Mouse (Mus musculus): ENCODE data around the gene Zbtb45.

Gene Zbtb45

DNA sequence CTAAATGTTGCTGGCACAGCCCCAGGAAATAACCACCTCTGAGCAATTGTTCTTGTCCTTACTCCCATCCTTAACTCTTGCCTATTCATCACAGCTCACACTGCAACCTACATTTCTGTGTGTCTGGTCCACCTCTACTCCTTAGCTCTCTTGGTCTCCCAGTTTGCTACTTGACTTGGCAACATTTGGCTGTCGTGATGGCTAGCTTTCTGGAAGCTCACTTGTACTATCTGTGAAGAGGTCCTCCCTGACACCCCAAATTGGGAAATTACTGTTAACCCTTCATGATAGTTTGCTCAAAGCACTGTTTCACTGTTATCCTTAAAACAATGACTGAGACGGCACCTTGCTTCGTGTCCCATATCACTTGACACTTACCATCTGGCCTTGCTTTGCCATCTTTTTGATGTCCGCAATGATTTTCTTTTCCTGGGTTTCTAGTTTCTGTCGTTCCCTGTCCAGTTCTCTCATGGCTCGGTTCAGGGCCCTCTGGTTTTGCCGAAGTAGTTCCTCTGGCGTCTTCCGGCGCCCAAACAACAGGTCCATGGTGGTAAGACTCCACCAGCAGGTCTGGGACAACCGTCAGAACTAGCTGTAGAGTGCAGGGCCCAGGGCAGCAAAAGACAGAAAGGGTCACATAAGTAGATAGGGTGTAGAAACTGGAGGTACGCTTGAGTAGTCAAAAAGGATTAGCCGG, 23.8 kb upstream of the Zbtb45 start:
- DNase-seq (ENCODE audit: low spot score), result no peak

DNA sequence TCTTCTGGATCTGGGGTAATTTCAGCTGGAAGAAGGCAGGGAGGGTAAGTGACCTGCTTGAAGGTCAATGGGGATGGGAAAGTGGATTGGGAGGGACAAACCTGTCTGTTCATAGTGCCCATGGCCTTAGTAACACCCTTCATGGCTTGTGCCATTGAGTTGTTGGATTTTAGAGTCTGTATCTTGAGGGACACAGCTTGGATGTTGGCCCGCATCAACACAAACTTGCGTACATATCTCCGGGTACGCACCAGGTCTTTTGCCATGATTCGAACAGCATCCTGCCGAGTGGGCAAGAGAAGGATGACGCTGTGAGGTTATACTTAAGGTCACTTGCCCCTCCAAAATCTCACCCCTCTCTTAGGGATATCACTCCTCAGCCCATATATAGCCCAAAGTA, 22.7 kb upstream of the Zbtb45 start:
- no peak for DNase-seq (ENCODE audit: low spot score)

DNA sequence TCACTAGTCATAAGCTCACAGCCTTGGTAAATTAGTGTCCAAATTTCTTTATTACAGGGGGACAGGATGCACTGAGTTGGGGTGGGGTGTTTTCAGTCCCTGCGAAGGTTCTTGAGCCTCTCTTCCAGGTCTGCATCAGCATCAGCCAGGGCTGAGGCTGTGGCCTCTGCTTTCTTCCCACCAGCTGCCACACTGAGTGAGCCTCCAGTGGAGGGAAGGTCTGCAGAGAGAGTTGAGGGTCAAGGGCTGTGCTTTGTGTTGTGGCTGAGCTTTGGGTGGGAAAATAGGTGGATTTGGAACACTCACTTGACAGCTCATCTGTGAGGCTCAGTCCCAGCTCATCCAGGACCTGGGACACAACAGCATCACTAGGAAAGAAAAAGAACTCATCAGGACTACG, 22.1 kb upstream of the Zbtb45 start:
- DNase-seq (ENCODE audit: low spot score), result no peak

DNA sequence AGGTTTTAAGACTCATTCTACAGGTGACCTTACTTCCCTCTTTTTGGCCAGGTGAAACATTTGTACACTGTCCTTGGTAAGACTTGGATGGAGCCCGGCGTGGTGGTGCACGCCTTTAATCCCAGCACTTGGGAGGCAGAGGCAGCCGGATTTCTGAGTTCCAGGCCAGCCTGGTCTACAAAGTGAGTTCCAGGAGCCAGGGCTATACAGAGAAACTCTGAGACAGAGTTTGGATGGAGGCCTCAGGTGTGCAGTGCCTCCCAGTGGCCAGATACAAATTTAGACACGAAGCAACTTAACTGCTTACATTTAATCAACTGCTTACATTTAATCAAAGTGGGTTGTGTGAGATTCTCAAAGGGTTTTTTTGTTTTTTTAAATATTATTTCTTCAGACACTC, 21.2 kb upstream of the Zbtb45 start:
- no peak for DNase-seq (ENCODE audit: low spot score)

DNA sequence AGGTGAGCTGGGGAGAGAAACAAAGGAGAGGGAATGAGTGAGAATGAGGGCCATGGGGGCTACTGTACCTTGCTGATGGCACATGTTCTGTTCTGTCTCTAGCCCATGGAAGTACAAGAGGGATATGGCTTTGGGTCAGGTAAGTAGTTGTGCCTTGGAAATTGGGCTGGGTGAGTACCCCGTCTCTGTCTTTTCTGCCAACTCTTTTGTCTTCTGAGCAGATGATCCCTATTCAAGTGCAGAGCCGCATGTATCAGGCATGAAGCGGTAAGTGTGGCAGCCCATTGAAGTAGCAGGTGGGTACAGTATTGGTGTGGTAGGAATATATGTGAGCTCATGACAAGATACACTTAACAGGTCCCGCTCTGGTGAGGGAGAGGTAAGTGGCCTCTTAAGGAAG, 19.2 kb upstream of the Zbtb45 start:
- DNase-seq (ENCODE audit: low spot score), result no peak

DNA sequence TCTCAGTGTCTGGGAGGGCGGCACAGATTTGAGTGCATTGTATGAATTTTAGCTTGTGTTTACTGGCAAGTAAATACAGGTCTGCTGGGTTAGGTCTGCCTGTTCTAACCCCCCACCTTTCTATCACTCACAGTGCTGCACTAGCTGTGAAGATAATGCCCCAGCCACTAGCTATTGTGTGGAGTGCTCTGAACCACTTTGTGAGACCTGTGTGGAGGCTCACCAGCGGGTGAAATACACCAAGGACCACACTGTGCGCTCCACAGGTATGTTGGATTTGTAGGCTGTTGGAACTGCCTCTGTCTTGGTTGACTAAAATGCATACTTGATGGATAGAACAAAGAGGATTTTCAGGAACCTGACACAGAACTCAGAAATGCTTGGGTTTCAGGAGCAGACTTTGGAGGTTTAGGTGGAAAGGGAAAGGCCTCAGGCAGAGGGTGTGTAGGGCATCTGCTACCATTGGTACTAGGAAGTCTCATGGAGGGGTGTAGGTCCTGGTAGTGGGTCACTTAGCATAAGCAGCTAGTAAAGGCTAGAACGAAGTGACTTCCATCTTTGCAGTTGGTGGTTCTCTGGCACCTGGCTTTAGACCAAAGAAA, 15.8 kb upstream of the Zbtb45 start:
- DNase-seq (ENCODE audit: low spot score), result no peak

DNA sequence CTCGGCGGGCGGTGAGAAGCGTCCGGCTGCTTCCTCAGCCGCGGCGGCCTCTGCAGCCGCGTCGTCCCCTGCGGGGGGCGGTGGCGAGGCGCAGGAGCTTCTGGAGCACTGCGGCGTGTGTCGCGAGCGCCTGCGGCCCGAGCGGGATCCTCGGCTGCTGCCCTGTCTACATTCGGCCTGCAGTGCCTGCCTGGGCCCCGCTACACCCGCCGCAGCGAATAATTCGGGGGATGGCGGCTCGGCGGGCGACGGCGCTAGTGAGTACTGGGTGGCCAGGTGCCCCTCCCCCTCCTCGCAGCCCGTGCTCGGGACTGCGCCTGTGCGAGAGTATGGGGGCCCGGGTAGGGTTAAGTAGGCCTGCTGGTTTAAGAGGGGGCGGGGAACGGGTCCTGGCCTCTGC, 15.0 kb upstream of the Zbtb45 start:
- peak; percentile 80 for DNase-seq (ENCODE audit: low spot score)

DNA sequence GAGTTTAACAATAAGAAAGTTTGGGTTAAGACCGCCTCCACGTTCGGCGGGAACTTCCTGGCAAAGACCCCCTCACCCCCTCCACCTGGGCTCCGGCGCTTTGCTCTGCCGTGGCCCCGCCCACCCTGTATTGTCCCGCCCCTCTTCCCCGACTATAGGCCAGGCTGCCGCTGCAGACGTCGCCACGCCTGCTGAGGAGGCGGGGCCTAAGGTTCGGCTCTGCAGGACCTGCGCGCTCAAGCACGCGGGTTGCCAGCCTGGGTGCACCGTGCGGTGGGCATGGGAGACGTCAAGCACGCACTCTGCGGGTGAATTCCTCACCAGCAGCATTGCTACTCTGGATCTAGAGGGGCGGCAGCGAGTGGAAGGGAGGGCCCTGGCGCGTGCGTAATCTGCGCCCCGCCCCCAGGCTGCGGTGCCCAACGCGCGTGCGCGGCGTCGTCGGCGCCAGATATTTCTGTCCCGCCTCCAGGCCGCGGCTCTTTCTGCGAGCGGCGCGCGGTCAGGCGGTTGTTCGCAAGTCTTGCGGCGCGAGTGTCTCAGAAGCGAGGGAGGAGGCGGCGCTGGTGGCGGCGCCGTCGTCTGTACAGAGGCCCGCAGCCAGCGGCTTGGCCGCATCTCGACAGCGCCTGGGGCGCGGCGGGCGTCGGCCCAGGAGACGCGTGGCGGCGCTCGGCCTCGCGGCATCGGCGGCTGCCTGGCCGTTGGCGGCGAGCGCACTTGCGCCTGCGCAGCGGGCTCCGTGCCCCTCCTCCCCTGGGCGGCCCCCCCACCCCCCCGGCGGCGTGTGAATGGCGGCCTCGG, 14.3 kb upstream of the Zbtb45 start:
- DNase-seq (ENCODE audit: low spot score), result peak; percentile 96

DNA sequence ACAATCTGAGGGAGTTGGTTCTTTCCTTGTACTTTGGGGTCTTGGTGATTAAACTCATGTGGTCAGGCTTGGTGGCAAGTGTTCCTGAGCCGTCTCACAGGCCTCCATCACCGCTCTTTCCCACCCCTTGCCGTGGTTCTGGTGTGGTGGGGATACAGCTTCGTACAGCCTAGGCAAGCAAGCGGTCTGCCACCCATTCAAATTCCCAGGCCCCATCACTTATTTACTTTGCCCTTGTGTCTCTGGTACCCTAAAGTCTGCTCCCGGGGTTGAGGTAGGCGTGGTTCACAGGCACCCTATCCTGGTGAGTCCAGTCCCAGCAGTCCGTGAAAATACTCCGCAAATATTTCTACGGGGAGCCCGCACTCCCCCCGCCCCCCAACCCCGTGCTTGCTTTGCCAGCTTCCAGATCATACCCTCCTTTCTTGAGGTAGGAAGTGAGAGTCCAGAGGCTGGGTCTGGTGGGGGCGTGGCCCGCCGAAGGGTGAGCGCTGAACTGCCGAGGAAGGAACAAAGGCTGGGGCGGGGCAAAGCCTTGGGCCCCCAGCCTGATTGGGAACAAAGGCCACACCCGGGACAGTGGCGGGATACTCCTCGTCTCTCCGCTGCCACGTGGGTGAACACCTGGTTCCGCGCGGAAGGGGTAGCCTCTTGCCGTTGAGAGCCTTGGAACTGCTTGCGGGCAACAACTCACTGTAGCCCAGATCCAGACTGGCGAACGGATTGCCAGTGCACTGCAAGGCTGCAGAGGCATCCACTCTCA, 13.1 kb upstream of the Zbtb45 start:
- DNase-seq (ENCODE audit: low spot score), result peak; percentile 96

DNA sequence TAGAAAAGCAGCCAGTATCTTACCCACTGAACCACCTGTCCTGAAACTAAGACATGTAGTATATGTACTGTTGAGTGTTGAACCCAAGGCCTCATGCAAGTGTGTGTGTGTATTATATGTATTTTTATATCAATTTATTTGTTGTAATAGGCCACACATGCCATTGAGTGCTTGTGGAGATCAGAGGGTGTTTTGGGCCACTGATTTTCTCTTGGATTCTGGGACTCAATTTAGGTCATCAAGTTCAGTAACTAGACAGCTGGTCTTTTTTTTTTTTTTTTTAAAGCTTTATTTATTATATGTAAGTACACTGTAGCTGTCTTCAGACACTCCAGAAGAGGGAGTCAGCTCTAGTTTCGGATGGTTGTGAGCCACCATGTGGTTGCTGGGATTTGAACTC, 5.4 kb upstream of the Zbtb45 start:
- no peak for DNase-seq (ENCODE audit: low spot score)

DNA sequence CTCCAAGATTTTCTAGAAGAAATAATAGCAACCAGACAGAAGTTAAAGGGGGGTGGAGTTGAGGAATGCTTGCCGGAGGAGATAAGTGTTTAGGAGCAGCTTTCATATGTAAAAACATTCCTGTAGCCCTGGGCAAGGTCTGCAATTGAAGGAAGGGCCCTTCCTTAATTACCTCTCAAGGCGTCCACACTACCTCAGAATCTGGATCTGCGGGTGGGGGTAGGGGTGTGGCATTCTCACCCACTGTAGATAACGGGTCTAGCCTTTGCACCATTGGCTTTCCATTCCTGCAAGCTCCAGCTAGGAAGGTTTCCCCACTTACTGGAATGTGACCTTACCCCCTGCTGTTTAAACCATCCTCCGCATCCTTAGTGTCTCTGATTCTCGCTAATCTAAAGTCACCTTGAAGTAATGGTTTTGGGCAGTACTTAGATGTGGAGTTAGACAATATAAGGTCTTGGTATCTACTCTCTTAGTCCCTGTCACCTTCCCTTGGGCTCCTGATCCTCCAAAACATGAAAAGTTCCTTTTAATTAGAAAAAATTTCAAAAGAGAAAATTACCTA, 4.5 kb upstream of the Zbtb45 start:
- no peak for DNase-seq (ENCODE audit: low spot score)

DNA sequence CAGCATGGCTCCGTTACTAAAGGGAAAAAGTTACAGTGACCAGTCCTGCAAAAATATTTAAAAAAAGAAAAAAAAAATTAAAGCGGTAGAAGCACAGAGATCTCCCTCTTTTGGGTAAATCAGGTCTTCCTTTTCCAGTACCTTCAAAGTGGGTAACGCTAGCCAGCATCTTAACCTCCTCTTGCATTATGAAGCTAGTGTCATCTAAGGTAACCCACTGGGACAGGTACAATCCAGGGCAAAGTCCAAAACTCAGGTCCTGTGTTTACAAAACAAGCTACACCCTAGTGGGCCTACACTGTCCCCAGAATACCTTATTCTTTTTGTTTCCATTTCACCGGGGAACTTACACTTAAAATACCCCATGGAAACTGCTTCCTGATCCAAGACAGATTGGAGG, 3.8 kb upstream of the Zbtb45 start:
- DNase-seq (ENCODE audit: low spot score), result no peak

DNA sequence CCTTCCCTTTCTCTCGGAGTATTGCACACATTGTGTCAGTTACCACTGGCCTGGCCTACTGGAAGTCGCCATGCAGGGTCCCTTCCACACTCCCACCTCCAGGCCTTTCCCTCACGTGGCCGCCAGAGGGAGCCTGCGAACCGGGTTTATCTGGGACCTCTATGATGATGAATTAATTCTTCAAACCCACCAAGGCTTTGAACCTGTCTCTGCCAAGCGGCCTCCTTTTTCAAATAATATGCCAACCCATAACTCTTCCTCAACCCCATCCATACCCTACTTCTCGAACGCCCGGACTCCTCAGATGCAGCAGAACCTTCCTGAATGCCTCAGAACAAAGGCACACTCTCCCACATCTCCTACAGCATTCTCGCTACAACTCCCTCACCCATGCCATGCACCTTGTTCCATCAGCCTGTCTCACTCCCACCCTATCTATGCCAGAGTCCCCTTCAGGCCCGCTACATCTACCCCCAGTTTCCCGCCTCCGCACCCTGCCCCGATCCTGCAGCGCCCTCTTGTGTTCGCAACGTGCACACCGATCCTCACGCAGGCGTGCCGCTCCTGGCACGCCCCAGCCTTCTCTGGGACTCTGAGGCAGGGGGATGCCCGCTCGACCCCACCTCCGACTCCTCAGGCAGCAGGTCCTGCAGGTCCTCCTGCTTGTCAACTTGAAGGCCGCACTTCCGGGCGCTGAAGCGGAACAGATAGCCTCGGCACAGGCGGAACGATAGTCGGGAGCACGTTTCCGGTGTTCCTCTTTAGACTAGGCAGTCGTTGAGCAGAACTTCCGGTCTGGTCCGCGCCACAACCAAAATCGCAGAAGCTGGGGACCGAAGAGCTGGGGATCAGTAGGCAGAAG, 460 bp downstream of the Zbtb45 start:
- peak; percentile 98 for DNase-seq (ENCODE audit: low spot score)

DNA sequence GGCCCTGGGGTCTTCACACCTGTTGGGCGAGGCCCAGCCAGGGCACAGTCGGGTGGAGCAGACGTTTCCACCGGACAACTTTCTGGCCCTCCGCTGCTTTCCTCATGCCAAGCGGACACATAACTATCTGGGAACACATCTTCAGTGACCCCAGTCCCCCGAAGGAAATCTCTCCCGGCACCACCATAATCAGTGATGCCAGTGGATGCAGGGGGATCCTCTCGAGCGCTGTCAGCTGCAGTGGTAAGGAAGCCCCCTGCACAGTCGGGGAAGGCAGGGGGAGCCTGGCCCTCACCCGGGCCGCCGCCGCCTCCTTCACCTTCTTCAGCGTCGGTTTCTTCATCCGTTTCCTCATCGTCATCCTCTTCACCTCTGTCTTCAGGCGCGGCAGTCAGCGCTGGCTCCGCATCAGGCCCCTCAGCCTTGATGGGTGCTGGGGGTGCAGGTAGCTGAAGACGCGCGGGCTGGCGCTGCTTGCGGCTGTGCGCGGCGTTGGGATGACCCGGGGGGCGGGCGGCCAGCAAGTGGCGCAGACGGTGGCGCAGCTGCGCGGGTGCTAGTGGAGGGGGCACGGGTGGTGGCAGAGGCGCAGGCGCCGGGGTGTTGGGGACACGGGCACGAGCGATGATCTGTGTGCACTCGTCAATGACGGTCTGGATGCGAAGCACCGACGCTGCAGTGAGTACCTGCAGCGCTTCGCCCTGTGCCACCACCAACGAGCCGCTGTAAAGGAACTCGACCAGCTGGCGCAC, 2.3 kb downstream of the Zbtb45 start:
- DNase-seq (ENCODE audit: low spot score), result no peak

DNA sequence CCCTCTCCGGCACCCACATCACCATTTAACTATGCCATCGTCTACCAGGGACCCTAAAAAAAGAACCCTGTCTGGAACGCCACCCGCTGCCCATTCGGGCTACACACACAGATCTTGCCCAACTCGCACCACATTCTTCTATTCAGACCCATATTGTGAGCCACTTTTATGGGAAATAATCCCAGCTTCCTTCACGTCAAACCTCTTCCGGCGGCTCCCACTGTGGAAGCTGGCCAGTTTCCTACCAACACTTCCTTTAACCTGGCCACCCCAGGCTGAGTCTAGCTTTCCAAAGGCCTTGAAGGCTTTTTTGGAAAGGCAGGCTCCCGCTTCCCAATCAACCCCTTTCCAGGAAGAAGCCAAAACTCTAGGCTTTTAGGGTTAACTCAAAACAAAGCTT, 3.3 kb downstream of the Zbtb45 start:
- DNase-seq (ENCODE audit: low spot score), result no peak

DNA sequence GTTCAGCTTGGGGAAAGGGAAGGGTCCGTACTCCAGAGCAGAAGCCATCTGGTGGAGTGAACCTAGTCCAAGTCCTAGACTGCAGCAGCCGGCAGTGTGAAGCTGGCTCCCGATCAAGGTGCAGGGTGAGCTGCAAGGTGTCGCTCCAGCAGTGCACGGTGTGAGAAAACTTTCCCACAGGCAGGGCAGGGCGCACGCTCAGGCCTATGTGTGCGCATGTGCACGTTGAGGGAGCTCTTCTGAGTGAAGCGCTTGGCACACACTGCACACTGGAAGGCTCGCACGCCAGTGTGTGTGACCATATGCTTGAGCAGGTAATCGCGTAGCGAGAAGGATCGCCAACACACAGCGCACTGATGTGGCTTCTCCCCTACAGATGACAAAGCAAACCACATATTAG, 3.8 kb downstream of the Zbtb45 start:
- no peak for DNase-seq (ENCODE audit: low spot score)

DNA sequence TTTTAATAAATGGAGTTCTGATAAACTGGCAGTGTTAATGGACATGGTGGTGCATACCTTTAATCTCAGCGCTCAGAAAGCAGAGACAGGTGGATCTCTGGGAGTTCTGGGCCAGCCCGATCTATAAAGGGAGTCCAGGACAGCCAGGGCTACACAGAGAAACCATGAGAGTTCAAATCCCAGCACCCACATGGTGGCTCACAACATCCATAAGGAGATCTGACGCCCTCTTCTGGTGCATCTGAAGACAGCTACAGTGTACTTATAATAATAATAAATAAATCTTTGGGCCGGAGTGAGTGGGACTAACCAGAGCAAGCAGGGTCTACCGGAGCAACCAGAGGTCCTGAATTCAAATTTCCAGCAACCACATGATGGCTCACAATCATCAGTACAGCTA, 6.5 kb downstream of the Zbtb45 start:
- DNase-seq (ENCODE audit: low spot score), result no peak

DNA sequence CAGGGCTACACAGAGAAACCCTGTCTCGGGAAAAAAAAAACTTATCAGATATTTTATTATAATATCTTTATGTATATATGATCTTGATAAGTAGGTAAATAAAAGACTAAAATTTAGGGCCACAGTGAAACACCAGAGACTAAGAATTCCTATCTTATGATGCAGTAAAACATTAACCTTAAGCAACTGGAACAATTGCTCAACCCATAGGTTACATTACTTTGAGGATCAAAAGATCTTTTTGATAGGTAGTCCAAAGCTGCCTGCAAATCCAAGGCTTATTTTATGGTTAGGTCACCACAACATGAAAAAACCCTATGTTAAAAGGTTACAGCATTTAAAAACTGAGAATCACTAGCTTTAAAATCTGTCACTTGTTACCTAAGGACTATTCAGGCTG, 8.2 kb downstream of the Zbtb45 start:
- no peak for DNase-seq (ENCODE audit: low spot score)

DNA sequence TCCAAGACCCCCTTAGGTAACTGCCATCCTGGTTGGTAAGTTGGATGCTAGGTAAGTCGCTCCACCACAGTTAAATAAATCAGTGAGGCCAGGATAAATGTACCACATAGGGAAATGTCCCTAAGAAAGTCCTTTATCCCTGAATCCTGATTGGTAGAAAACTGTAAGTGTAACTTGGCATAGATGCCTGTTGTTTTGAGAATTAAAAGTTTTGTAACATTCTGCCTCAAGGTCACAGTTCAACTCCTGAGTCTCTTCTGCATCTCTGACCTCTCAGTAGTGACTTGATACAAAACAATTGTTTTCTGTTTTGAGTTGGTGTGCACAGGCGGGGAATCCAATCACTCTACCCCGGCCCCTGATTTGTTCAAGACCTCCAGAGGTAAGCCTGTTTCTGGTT, 11.0 kb downstream of the Zbtb45 start, which contains the start of gene Trim28:
Gene Trim28, plus strand, starts transcription at position 264 of the 400 bp plus-strand sequence.
- DNase-seq (ENCODE audit: low spot score), result no peak

DNA sequence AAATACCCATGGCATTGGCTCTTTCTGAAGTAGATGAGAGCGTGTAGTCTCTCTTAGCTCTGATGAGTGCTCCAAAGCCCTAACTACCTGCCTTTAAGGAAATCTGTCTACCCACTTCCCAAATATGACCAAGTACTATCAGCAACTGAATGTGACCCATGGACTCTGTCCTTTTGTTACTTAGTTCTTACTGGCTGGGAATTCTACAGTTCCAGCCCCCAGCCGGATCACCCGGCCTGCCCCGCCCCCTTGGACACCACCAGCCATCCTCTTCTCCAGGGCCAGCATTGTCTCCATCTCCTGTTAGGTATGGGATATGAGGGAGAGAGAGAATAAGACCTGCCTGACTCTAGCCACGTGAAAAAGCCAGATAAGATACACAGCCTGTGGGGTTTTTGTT, 11.8 kb downstream of the Zbtb45 start, which contains the start of gene Slc27a5:
Gene Slc27a5, minus strand, starts transcription at position 140 of the 400 bp plus-strand sequence.
- DNase-seq (ENCODE audit: low spot score), result no peak
